Mouse (Mus musculus) kidney, adult 10 weeks (tissue): ENCODE data around the gene Trp63. TPM values are rescaled to one million over a fixed set of nuclear protein-coding genes. Genes with fewer than 3 reads are reported as not detected.

Source experiments
- polyA plus RNA-seq: library from polyadenylated mRNA; stranded (reverse); fragments of 350-450 nt; fragmentation: Illumina TruSeq; extraction: RNeasy Lipid Tissue Mini Kit (QIAGEN cat#74804); gene quantifications from one replicate; pipeline ENCODE4 v1.2.3, GENCODE M21; 2014; ENCODE audit warnings: low read depth, low replicate concordance

Gene Trp63
- polyA plus RNA-seq, result 2.6 TPM

DNA sequence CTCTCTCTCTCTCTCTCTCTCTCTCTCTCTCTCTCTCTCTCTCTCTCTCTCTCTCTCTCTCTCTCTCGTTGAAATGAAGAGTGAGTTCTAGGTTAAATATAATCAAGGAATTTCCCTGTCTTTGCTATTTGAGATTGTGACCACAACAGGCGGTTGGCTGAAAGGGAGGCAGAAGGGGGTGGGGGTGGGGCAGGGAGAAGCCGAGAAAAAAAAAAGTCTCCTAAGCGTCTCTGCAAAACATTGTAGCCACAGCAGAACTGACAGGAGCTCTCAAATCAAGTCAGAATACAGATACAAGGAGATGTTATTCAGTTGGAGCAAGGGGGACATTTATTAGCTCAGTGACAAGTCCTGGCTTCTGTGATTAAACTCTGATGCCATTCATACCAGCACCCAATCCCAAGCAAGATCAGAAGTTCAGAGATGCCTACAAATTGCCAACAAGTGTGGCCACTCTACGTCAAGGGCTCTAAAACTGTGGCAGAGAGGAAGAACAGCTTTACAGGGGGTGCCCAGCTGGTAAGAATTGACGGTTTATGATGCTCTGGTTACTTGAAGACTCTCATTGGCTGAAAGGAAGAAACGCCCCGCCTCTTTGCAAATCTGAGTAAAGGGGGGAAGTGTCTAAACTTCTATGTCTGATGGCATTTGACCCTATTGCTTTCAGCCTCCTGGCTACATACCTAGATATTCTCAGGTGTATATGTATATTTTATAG lies at the start of gene Trp63:
Trp63 (plus strand) TSS at position 233 of the 718 bp plus-strand sequence.

